Mouse (Mus musculus) testis, postnatal 14 days (tissue): Measurements from ENCODE around the gene Gm10799.
"Not testable (repeated sequence)": the region's sequence is repeated elsewhere in the genome, so short reads cannot be mapped to it uniquely, and the experiment has no call there.

Experiments used
- DNase-seq: peaks from one replicate; pipeline ENCODE4 v3.0.0; 2021; ENCODE audit warnings: low spot score

Gene Gm10799

GRCm38 (mm10) chr2:104065526-104065925, 2.8 kb downstream of the Gm10799 start, which contains the start of gene Gm10912:
Gene Gm10912, plus strand, starts transcription at chr2:104065826.
- DNase-seq, result not testable (repeated sequence)

DNA sequence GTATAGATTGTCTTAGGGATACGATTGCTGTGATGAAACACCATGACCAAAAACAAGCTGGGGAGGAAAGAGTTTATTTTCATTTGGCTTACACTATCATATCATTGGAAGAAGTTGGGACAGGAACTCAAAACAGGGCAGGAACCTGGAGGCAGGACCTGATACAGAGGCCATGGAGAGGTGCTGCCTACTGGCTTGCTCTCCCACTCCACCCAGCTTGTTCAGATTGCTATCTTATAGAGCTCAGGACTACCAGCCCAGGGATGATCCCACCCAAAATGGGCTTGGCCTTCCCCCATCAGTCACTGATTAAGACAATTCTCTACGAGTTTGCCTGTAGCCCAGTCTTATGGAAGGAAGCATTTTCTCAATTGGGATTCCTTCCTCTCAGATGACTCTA, 4.2 kb downstream of the Gm10799 start:
- no peak for DNase-seq

- no peak for DNase-seq
Observed at GRCm38 (mm10) chr2:104062665-104063064, 5.7 kb downstream of the Gm10799 start.

DNA sequence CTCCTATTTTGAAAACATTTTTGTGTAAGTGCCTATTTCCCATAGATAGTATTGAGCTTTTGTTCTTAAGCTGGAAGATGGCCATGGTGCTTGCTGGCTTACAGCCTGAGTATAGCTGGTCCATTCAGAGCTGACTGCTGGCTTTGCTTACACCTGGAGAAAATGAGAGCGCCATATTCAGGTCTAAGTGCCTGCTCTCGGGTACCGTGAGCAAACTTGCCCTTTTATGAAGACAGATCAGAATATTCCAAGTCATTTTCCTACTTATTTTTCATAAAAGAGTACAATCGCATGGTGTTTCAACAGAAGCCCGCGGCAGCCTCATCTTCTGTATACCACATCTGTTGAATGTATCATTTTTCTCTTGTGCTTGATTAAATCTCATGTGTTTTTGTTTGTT, 7.4 kb downstream of the Gm10799 start:
- DNase-seq, result no peak

GRCm38 (mm10) chr2:104059786-104060185, 8.6 kb downstream of the Gm10799 start:
- no peak for DNase-seq

GRCm38 (mm10) chr2:104058954-104059353, 9.4 kb downstream of the Gm10799 start:
- DNase-seq, result no peak

GRCm38 (mm10) chr2:104058381-104058780, 10.0 kb downstream of the Gm10799 start:
- no peak for DNase-seq

- DNase-seq, result no peak
Observed at GRCm38 (mm10) chr2:104044479-104045080, 23.8 kb downstream of the Gm10799 start.

GRCm38 (mm10) chr2:104043624-104044478, 24.5 kb downstream of the Gm10799 start:
- no peak for DNase-seq

DNA sequence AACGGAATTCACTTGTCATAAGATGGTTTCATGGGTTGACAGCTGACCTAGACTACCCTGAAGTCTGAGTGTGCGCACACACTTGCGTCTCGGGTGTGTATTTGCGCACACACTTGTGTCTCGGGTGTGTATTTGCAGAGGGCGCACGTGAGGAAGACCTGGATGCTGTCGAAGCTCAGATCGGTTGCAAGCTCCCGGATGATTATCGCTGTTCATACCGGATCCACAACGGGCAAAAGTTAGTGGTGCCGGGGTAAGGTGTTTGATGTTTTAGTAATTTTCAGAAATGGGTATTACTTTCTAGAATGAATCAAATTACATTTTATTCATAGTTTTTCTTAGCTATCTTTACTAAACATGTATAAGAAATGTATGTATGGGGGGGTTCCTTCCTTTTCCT, 25.6 kb downstream of the Gm10799 start:
- DNase-seq, result no peak

GRCm38 (mm10) chr2:104041632-104042031, 26.7 kb downstream of the Gm10799 start:
- DNase-seq, result no peak

GRCm38 (mm10) chr2:104038236-104038635, 30.1 kb downstream of the Gm10799 start:
- DNase-seq, result no peak

- no peak for DNase-seq
Observed at GRCm38 (mm10) chr2:104036316-104036715, 32.0 kb downstream of the Gm10799 start.

DNA sequence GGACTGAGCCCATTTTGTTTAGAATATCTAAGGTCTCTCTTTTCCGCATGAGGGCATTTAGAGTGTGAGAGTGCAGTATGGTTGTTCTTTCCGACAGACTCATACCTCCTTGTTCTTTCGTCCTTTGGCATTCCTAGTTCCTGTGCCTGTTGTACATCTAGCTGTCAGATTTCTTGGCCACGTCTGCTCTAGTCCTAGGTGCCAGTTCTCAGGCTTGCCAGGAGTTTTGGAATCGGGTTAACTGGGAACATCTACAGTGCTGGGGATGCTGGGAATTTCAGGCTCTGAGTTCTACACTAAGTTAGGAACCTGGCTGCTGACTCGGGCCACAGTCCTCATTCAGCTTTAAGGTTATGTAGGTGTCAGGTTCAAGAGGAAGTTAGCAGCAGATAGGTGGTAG, 32.8 kb downstream of the Gm10799 start:
- no peak for DNase-seq

DNA sequence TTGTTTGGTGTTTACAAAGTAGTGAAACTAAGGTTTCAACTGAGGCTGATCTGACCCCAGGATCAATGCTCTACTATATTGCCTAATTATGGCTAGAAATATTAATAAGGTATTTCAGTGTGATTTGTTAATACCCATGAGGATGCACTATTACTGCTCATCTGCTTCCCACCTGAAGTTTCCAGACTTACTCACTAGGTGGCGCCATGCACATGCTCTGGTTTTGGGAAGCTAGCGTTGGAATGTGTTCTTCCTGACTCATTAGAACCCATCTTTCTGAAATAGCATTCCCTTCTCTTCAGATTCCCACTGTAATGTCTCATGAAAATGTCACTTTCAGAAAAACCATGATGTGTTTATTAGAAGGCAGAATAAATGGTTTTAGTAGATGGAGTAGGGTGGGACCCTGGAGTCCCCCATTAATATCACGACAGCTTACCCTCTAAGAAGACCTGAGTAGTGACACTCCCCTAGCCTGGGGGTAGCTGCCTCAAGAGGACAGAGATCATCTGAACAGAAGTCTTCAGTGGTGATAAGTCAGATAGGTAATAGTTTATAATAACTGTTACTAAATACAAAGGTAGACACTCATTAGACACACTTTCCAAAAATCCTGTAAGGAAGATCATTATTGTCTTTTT, 33.4 kb downstream of the Gm10799 start:
- no peak for DNase-seq

DNA sequence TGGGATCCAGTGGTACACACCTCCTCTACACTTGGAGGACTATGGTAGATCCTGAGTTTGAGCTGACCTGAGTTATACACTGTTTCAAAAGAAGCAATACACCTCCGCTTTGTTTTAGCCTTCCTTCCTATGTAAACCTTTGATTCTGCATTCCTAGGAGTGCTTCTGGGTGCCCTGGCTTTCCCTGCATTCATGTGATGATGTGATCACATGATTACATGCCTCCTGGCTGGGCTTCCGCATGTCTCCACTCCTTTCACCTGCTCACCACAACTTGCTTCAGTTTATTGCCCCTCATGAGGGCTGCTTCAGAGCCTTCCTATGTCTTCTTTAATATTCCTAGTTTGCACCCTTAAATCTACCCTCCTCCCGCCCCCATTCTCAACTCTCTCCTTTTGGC, 36.3 kb downstream of the Gm10799 start:
- no peak for DNase-seq

DNA sequence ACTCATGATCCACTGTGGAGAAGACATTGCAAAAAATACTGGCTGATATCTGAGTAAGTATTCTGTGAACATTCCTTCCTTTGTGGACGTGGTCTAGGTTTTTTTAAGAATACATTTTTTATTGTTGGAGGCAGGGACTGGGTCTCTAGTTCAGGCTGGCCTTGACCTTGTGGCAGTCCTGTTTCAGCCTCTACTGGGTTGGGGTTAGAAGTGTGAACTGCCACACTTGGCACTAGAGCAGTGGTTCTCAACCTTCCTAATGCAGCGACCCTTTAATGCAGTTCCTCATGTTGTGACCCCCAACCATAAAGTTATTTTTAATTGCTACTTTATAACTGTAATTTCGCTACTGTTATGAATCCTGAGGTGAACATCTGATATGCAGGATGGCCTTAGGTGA, 38.0 kb downstream of the Gm10799 start:
- DNase-seq, result no peak

- DNase-seq, result no peak
Observed at GRCm38 (mm10) chr2:104029074-104029473, 39.3 kb downstream of the Gm10799 start.

DNA sequence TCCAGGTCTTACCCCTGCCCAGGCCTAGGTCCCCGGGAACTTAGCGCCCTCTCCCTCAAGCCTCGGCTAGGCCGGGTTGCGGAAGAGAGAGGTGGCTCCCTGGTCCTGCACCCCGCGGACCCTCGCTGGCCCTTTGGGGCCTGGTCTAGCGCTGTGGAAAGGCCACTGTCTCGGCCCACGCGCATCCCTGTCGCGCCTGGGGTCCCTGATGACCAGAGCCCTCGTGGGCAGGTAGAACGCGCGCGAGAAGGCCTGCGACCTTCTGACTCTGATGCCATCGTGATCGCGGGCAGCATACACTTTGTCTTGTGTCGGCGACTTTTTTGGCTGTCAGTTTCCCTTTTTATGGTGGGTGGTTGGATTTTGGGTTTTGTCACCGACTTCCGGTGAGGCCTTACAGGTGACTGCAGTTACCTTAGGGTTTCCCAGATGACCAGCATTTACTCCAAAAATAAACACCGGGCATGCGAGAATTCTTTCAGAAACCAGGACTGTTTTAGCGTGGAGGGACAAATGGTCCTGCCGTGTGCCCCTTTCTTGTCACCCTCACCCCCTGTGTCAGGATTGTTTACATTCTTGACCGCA, 40.1 kb downstream of the Gm10799 start, which contains the start of gene 4931422A03Rik:
TSS of gene 4931422A03Rik (minus strand) at position 223 of the 585 bp plus-strand sequence.
- DNase-seq, result no peak

DNA sequence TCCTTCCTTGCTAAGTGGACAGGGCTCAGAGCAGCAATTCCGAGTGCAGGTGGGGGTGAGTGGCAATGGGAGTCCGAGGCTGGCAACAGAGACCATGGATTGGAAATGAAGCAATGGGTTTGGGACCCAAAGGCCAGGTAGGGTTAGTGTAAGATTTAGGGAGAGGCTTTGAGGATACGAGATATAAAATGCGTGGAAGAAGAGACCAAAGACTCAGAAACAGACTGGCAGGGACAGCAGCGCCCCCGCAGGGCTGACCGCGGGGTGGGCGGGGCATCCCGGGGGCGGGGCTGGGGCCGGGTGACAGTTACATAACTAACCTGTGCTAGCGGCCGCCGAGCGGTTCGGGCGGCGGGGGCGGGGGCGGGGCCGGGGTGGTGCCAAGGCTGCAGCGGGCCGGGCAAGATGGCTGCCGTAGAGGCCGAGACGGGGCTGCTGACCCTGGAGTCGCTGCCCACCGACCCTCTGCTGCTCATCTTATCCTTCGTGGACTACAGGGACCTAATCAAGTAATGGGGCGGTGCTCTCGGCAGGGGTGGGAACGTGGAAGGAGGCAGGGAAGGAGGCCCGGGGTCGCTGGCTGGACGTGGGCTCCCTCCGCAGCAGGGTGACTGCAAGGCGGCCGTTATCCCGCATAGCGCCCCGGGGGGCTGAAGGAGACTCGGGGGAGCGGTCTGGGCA, 40.8 kb downstream of the Gm10799 start, which contains the start of gene Fbxo3:
TSS of gene Fbxo3 (plus strand) at position 264 of the 681 bp plus-strand sequence.
- DNase-seq, result peak; percentile 87

- no peak for DNase-seq
Observed at GRCm38 (mm10) chr2:104024656-104025055, 43.7 kb downstream of the Gm10799 start.

DNA sequence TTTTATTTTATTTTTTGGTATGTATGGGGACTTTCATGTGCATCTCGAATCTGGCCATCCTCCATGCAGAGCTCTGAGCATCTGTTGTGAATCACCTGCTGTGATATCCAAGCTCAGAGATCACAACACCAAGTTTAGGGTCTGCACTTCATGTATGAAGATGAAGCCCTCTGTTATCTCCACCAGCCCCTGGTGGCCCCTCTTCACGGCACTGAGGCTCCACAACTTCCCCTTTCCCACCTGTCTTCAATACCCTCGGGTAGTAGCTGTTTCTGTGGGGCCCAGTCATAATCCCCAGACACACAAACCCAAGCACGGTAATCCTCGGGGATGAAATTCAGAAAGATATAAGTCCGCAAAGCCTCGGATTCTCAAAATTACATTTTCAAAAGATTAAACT, 45.3 kb downstream of the Gm10799 start:
- no peak for DNase-seq
